Mouse (Mus musculus): ENCODE data around the gene Bcl6.

DNA sequence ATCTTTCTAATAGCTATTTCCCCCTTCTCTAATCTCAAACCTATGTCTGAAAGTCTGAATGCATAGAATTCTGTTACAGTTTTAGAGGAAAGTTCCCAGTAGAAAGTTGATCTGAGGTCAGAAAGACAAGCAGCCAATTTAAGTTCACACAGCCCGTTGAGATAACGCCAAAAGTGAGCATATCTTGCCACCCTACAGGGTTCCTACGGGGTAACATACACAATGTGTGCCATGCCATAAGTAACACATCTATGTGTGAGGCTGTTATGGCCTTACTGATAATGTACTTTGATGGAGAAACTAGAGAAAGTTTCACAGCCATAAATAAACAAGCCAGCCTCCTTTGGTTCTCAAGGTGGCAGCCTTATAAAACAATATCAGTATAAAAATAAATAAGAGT is 25.7 kb upstream of the Bcl6 start:
- TF ChIP-seq CTCF (IDR thresholded peaks at IDR 0.05; ENCODE audit: borderline replicate concordance, control insufficient read depth, extremely low read depth, insufficient read depth, low read length, poor library complexity) (no peak), POLR2A (IDR thresholded peaks at IDR 0.05; ENCODE audit: control insufficient read depth, extremely low read depth, insufficient read depth, low read length, poor library complexity) (no peak)
